Mouse (Mus musculus) myocyte (in vitro differentiated cells): ENCODE results near the gene Arhgef25.

ENCODE experiments used
- MYOD1 ChIP-seq, 3 experiments: IDR thresholded peaks; one replicate each; pipeline ENCODE4 v1.6.1; 2011; ENCODE audit warnings: control low read depth in 2 of 3, low read depth in 2 of 3, mild to moderate bottlenecking in 2 of 3, moderate library complexity in 1 of 3; ENCODE audit not compliant: insufficient read length in 2 of 3, control insufficient read depth in 1 of 3
- POLR2A ChIP-seq: IDR thresholded peaks from one replicate; pipeline ENCODE4 v1.6.1; 2011; ENCODE audit warnings: low read depth, mild to moderate bottlenecking, control low read depth, moderate library complexity; ENCODE audit not compliant: insufficient read length

DNA sequence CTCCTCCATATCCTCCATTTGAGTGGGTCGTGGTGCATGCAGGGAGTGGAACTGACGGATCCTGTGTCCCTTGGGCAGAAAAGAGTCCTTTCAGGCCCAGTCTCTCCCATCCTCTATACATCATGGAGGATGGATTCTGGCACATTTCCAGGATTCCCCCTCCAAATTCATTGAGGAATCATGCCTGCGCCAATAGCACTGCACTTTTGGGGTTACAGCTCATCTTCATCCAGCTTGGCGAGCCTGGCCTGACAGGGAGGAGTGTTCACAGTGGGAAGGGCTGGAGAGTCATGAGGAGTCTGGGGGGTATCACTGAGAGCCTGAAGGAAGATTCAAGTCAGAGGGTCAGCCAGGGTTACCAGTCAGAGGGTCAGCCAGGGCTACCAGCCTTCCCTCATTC, 7.3 kb downstream of the Arhgef25 start:
- no peak for TF ChIP-seq POLR2A
- no peak for TF ChIP-seq MYOD1 (IDR thresholded peaks at IDR 0.05; ENCODE audit: control insufficient read depth in 1 of 3, insufficient read length in 2 of 3, low read depth in 2 of 3)
